Mouse (Mus musculus) intestine, embryonic 15.5 days (tissue): ENCODE data around the gene Pccb. TPM values are rescaled to one million over a fixed set of nuclear protein-coding genes. Genes with fewer than 3 reads are reported as not detected.

Experiments
- ATAC-seq: fragments of 200-750 bp; cut with Nextera tagmentation; 2 replicates; pipeline ENCODE4 v1.8.0; 2017; ENCODE audit warnings: moderate TSS enrichment, moderate library complexity
- H3K27ac ChIP-seq: fragments of 300-500 bp; sonication (generic); 2 replicates; pipeline ENCODE4 v1.5.1; 2015; ENCODE audit warnings: mild to moderate bottlenecking, inconsistent platforms
- H3K27me3 ChIP-seq: fragments of 300-500 bp; sonication (generic); replicated peaks from 2 replicates; pipeline ENCODE4 v1.6.1; 2015; ENCODE audit warnings: inconsistent platforms
- H3K36me3 ChIP-seq: fragments of 300-500 bp; sonication (generic); 2 replicates; pipeline ENCODE4 v1.6.1; 2015; ENCODE audit warnings: inconsistent platforms
- H3K4me1 ChIP-seq: fragments of 300-500 bp; sonication (generic); replicated peaks from 2 replicates; pipeline ENCODE4 v1.6.1; 2015; ENCODE audit warnings: inconsistent platforms
- H3K4me2 ChIP-seq: fragments of 300-500 bp; sonication (generic); replicated peaks from 2 replicates; pipeline ENCODE4 v1.6.1; 2015; ENCODE audit warnings: mild to moderate bottlenecking, inconsistent platforms
- H3K4me3 ChIP-seq: fragments of 300-500 bp; sonication (generic); replicated peaks from 2 replicates; pipeline ENCODE4 v1.5.1; 2015; ENCODE audit warnings: inconsistent platforms
- H3K9ac ChIP-seq: fragments of 300-500 bp; sonication (generic); 2 replicates; pipeline ENCODE4 v1.6.1; 2015; ENCODE audit warnings: inconsistent platforms
- H3K9me3 ChIP-seq: fragments of 300-500 bp; sonication (generic); 2 replicates; pipeline ENCODE4 v1.6.1; 2016; ENCODE audit warnings: inconsistent platforms
- WGBS: fragments of 180-500 bp; shearing (Covaris S2); methylation state at CpG from one replicate; pipeline ENCODE4 v1.1.7; 2015; 5-methylcytosine and 5-hydroxymethylcytosine counted together
- polyA plus RNA-seq: library from polyadenylated mRNA; unstranded; fragments of >200 nt; fragmentation: Nextera tagmentation; extraction: Ambion mirVana; gene quantifications from 2 replicates; pipeline ENCODE4 v1.2.1, GENCODE M21; 2015

Gene Pccb
- polyA plus RNA-seq: 25.1 and 25.5 TPM in 2 replicates

- Histone ChIP-seq H3K36me3 (no peaks in the 10 kb centered on the region), H3K4me2 (peak within 1 kb of the TSS; percentile 58), H3K27me3 (no peaks in the 10 kb centered on the region), H3K4me1 (peaks cover 13% of the 10 kb centered on the region), H3K9ac (peak within 1 kb of the TSS; percentile 68), H3K4me3 (peak within 1 kb of the TSS; percentile 61), H3K27ac (peak within 1 kb of the TSS; percentile 99), H3K9me3 (no peaks in the 10 kb centered on the region)
- under 1% methylated on average over 61 of the region's 61 CpGs for WGBS
- peak; percentile 100 for ATAC-seq
Measured at GRCm38 (mm10) chr9:101034448-101035098, at the start of gene Pccb. TSS of gene Pccb (minus strand) at chr9:101034898.

- no peaks in the 10 kb centered on the region for H3K36me3 ChIP-seq
- H3K27me3 ChIP-seq: no peaks in the 10 kb centered on the region
- no peak overlapping the region for H3K4me2 ChIP-seq
- peaks cover 9% of the 10 kb centered on the region for H3K4me1 ChIP-seq
- no peak for ATAC-seq
- WGBS: 92% methylated on average over 3 of the region's 3 CpGs
- H3K4me3 ChIP-seq: no peak overlapping the region
- no peak overlapping the region for H3K9ac ChIP-seq
- H3K27ac ChIP-seq: no peak overlapping the region
- no peaks in the 10 kb centered on the region for H3K9me3 ChIP-seq
Measured at GRCm38 (mm10) chr9:101083728-101084127, 49.0 kb upstream of the Pccb start.

DNA sequence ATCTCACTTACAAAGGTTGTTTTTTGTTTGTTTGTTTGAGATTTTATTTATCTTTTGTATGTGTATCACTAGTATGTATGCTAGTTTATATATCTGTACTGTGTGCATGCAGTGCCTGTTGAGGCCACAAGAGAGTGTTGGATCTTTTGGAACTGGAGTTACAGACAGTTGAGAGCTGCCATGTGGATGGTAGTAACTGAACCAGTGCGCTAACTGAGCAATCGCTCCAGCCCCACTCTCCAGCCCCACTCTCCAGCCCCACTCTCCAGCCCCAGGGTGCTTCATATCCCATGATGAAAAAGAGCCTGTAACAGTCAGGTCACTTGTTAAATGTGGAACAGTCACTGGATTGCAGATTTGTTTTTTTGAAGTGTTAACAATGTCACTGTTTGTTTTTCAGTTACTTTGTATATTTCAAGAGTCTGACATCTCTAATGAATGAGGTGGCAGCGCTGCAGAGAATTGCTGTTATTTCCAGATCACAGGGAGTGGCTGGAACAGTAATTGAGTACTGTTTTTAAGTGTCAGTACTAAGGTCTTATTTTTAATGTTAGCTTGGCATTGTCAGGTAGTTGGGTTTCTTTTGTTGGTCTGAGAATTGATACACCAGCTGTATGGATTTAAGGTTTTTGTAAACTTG is 45.5 kb upstream of the Pccb start:
- H3K4me3 ChIP-seq: no peak overlapping the region
- H3K4me2 ChIP-seq: no peak overlapping the region
- no peak overlapping the region for H3K27ac ChIP-seq
- H3K27me3 ChIP-seq: no peaks in the 10 kb centered on the region
- H3K4me1 ChIP-seq: peaks cover 15% of the 10 kb centered on the region
- no peaks in the 10 kb centered on the region for H3K9me3 ChIP-seq
- no peak overlapping the region for H3K9ac ChIP-seq
- H3K36me3 ChIP-seq: no peaks in the 10 kb centered on the region
- 55% methylated on average over 3 of the region's 3 CpGs for WGBS
- ATAC-seq: no peak

GRCm38 (mm10) chr9:101078579-101078978 is 43.9 kb upstream of the Pccb start:
- Histone ChIP-seq H3K9me3 (no peaks in the 10 kb centered on the region), H3K9ac (no peak overlapping the region), H3K4me2 (peak overlapping the region; percentile 46), H3K4me1 (peaks cover 15% of the 10 kb centered on the region), H3K4me3 (peak overlapping the region; percentile 15; the same call in 1 of the 2 replicates), H3K36me3 (no peaks in the 10 kb centered on the region), H3K27ac (no peak overlapping the region), H3K27me3 (no peaks in the 10 kb centered on the region)
- WGBS: 71% methylated on average over 4 of the region's 4 CpGs
- no peak for ATAC-seq

DNA sequence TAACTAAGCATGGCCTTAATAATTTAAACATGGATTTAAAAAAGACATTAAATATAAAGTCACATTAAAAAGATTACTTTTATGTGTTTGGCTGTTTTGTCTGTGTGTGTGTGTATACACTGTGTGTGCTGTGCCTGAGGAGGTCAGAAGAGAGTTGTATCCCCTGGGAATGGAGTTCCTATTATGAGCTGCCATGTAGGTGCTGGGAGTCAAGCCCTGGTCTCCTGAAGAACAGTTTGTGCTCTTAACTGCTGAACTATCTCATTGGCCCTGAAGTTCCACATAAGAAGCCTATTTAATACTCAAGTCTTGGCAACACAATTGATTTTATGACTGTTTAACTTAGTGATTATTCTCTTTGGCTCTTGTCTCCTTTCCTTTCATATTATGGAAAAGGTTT is 42.8 kb upstream of the Pccb start:
- Histone ChIP-seq H3K36me3 (no peaks in the 10 kb centered on the region), H3K9ac (0 out of 2 replicates have a peak overlapping the region, but pooled peaks have one; percentile 99), H3K4me2 (peak overlapping the region; percentile 70), H3K4me3 (peak overlapping the region; percentile 95), H3K27ac (no peak overlapping the region), H3K27me3 (no peaks in the 10 kb centered on the region), H3K4me1 (peaks cover 17% of the 10 kb centered on the region), H3K9me3 (no peaks in the 10 kb centered on the region)
- ATAC-seq: no peak

- Histone ChIP-seq H3K4me1 (peaks cover 15% of the 10 kb centered on the region), H3K9me3 (no peaks in the 10 kb centered on the region), H3K9ac (peak overlapping the region; percentile 99), H3K27ac (peak overlapping the region; percentile 4; the same call in 1 of the 2 replicates), H3K4me2 (peak overlapping the region; percentile 70), H3K4me3 (peak overlapping the region; percentile 95), H3K27me3 (no peaks in the 10 kb centered on the region), H3K36me3 (no peaks in the 10 kb centered on the region)
- under 1% methylated on average over 18 of the region's 18 CpGs for WGBS
- ATAC-seq: no peak
Measured at GRCm38 (mm10) chr9:101076095-101076875, 41.6 kb upstream of the Pccb start.

GRCm38 (mm10) chr9:101075694-101076093 is 41.0 kb upstream of the Pccb start:
- peaks cover 15% of the 10 kb centered on the region for H3K4me1 ChIP-seq
- H3K4me3 ChIP-seq: peak overlapping the region; percentile 95
- peak overlapping the region; percentile 70 for H3K4me2 ChIP-seq
- H3K36me3 ChIP-seq: no peaks in the 10 kb centered on the region
- peak overlapping the region; percentile 99 for H3K9ac ChIP-seq
- WGBS: under 1% methylated on average over 8 of the region's 8 CpGs
- ATAC-seq: no peak
- H3K9me3 ChIP-seq: no peaks in the 10 kb centered on the region
- peak overlapping the region; percentile 4; the same call in 1 of the 2 replicates for H3K27ac ChIP-seq
- H3K27me3 ChIP-seq: no peaks in the 10 kb centered on the region

DNA sequence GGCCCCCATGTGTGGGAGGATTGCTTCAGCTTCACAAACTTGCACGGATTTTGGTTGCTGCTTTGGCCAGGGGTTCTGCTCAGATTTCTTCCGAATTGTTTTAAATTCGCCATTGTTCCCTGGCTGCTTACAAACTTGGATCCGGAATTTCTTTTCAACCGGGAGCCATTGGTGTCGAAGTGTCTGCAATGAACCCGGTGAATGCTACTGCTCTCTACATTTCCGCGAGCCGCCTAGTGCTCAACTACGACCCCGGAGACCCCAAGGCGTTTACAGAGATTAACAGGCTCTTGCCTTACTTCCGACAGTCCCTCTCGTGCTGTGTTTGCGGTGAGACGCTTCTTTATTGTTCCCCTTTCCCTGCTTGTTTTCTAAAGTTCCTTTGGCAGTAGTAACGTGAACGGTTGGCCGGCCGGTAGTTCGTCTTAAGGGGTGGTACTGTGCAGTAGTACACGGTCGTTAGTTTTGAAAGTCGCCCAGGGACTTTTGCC is 40.4 kb upstream of the Pccb start:
- ATAC-seq: no peak
- Histone ChIP-seq H3K4me2 (peak overlapping the region; percentile 70), H3K9ac (peak overlapping the region; percentile 99), H3K36me3 (no peaks in the 10 kb centered on the region), H3K27me3 (no peaks in the 10 kb centered on the region), H3K9me3 (no peaks in the 10 kb centered on the region), H3K4me1 (peaks cover 15% of the 10 kb centered on the region), H3K27ac (peak overlapping the region; percentile 100), H3K4me3 (peak overlapping the region; percentile 95)
- WGBS: under 1% methylated on average over 25 of the region's 25 CpGs

GRCm38 (mm10) chr9:101074332-101075021 is 39.8 kb upstream of the Pccb start:
- Histone ChIP-seq H3K4me3 (peak overlapping the region; percentile 95), H3K36me3 (no peaks in the 10 kb centered on the region), H3K9ac (peak overlapping the region; percentile 99), H3K27ac (peak overlapping the region; percentile 100), H3K4me1 (peaks cover 14% of the 10 kb centered on the region), H3K9me3 (no peaks in the 10 kb centered on the region), H3K4me2 (peak overlapping the region; percentile 70), H3K27me3 (no peaks in the 10 kb centered on the region)
- WGBS: under 1% methylated on average over 74 of the region's 100 CpGs
- peak; percentile 78 for ATAC-seq

- Histone ChIP-seq H3K4me3 (peak within 1 kb of the TSS; percentile 95), H3K4me2 (peak within 1 kb of the TSS; percentile 72), H3K9me3 (no peaks in the 10 kb centered on the region), H3K36me3 (no peaks in the 10 kb centered on the region), H3K9ac (peak within 1 kb of the TSS; percentile 99), H3K4me1 (peaks cover 11% of the 10 kb centered on the region; the same call in 1 of the 2 replicates), H3K27me3 (no peaks in the 10 kb centered on the region), H3K27ac (peak within 1 kb of the TSS; percentile 100)
- under 1% methylated on average over 39 of the region's 43 CpGs for WGBS
- no peak for ATAC-seq
Measured at GRCm38 (mm10) chr9:101073987-101074331, 39.3 kb upstream of the Pccb start, which contains the start of gene Msl2. TSS of gene Msl2 (plus strand) at chr9:101074101.

GRCm38 (mm10) chr9:101073041-101073986 is 38.6 kb upstream of the Pccb start:
- Histone ChIP-seq H3K9ac (peak overlapping the region; percentile 95), H3K27me3 (no peaks in the 10 kb centered on the region), H3K4me2 (peak overlapping the region; percentile 72), H3K9me3 (no peaks in the 10 kb centered on the region), H3K4me1 (peaks cover 4% of the 10 kb centered on the region; the same call in 1 of the 2 replicates), H3K36me3 (no peaks in the 10 kb centered on the region), H3K27ac (peak overlapping the region; percentile 95), H3K4me3 (peak overlapping the region; percentile 95)
- WGBS: 1% methylated on average over 59 of the region's 65 CpGs
- peak; percentile 94 for ATAC-seq
